Mouse (Mus musculus): ENCODE results near the gene Aldh1b1.

GRCm38 (mm10) chr4:45769791-45770637, 28.8 kb upstream of the Aldh1b1 start:
- TF ChIP-seq TAL1 (IDR thresholded peaks at IDR 0.05; ENCODE audit: low read length): no peak
- no peak for TF ChIP-seq GATA1 (IDR thresholded peaks at IDR 0.05; ENCODE audit: low read length)

All from erythroblast, embryonic 14.5 days (primary cell).